Mouse (Mus musculus): ENCODE data around the gene Shd.
A peak's percentile ranks its signal among the peaks of the same experiment; 100 is the strongest.

Shd gene

GRCm38 (mm10) chr17:56008356-56009087 is 38.3 kb downstream of the Shd start:
- DNase-seq = peak; percentile 95

GRCm38 (mm10) chr17:56009088-56009961 is 39.1 kb downstream of the Shd start:
- peak; percentile 92 for DNase-seq

DNA sequence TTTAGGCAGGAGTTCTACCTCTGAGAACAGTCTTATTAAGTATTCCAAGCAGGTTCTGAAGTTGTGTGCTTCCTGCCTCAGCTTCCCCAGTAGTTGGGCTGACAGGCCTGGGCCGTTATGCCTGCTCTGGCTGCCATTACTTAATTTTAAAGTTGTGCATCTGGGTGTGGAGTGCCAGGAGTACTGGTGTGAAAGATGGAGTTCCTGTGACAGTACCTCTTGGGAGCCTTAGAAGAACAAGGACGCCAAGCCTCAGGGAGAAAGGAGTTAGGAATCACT is 39.6 kb downstream of the Shd start:
- no peak for DNase-seq

DNA sequence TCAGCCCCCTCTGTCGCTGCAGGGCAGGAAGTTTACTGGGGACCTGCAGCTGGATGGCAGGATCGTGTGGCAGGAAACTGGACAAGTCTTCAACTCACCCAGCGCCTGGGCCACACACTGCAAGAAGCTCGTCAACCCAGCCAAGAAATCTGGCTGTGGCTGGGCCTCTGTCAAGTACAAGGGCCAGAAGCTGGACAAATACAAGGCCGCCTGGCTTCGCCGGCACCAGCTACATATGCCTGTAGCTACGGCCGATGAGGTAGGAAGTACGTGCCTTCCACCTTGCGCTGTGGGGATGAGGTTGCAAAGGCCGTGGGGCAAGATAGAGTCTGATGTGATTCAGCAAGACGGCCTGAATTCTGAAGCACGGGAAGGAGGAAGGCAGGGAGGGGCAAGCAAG is 40.0 kb downstream of the Shd start:
- DNase-seq = no peak

GRCm38 (mm10) chr17:56010681-56011080 is 40.4 kb downstream of the Shd start:
- DNase-seq = peak; percentile 59

DNA sequence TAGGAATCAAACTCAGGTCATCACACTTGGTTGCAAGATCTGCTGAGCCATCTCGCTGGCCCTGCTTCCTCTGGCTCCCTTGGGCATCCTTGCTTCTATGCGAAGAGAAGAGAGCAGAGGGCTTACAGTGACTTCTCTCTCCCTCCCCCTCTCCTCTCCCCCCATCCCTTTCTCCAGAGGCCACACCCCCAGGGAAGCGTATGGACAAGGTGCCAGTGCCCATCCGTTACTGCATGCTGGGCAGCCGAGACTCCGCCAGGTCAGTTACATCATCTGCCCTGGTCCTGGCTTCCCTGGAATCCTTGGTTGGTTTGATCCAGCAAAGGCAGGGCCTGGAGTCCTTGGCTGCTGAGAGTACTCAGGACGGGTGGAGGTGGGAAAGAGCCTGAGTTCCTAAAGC is 41.2 kb downstream of the Shd start:
- DNase-seq = no peak

- DNase-seq = no peak
Measured at GRCm38 (mm10) chr17:56015293-56015692, 45.0 kb downstream of the Shd start.

DNA sequence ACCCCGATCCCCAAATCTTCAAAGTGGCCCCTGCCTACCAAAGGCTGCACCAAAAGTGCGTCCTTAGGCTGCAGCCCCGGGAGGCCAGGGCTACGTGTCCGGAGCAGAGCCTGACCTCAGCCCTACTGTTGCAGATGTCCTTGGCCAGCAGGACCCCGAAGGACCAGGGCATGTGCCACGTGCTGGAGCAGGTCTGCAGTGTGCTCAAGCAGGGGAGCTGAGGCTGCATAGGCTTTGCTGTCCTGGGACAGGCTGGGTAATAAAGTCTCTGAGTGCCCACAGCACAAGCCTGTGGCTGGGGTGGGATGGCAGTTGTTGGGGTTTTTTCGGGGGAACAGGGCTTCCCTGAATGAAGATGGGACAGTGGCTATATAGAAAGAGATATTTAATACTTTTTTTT is 46.1 kb downstream of the Shd start:
- DNase-seq = no peak

DNA sequence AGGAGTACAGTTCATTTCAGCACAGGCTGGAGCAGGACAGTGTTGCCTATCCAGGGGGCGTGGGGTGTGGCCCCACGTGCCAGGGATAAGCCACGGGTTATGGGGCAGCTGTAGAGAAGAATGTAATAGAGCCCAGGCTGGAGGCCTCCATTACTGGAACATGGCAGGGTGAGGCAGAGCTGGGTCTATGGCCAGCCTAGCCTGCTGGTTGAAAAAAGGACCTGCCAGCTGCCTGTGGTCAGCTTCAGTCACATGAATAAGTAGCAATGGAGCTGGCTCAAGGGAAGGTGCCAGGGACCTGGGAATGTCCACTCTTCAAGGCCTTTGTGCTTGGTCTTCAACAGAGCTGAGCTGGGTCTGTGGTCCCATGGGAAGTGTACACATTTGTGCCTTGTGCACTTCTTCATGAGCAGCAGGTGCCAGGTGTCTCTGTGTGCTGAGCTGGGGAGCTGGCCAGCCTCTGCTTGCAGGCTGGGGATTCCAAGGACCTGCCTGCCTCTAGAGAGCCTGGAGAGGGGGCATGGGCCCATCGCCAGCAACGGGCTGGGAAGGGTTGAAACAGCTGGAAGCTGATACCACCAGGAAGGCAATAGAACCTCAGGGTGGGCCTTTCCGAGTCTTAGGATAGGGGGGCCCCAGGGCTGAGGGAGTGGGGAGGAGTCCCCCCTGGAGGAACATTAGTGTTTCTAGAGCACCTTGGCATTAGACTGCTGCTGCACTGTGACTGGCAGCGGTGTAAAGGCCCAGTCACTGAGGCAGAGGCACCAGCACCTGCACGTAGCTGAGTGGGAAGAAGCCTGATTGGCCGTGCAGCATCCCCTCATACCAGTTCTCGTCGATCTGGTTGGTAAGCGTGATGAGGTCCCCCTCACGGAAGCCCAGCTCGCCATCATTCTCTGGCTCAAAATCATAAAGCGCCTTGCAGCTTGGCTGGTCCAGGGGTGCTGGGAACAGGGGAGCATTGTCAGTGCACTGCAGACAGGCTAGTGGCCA is 46.8 kb downstream of the Shd start:
- DNase-seq = no peak

GRCm38 (mm10) chr17:56017848-56018247 is 47.6 kb downstream of the Shd start:
- DNase-seq = no peak

GRCm38 (mm10) chr17:56018347-56019131 is 48.3 kb downstream of the Shd start:
- no peak for DNase-seq

DNA sequence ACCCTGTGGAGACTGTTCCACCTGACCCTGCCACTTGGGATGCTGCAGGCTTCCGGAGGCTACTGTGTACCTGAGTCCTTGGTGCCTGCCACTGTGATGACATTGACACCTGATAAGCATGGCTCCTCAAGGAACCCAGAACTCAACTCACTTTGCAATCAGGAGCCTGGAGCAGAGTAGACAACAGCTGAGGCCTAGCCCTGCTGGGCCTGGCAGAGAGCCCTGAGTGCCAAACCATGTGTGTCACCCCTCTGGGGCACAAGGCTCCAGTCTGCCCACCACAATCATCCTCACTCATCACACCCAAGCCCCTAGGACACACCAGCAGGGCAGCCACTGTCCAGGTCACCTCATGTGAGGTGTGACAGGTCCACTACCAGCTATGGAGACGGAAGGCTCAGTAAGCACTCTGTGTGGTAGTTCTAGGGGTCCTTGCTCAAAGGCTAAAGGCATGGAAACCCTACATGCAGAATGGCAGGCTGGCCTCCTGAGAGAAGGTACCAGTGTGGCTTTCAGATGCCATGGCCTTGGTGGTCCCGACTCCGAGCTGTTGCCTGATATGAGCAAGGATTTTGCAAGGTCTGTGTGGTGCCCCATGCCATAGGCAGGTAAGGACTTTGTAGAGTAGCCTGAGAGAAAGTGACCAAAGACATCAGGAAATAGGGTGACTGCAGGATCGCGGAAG is 50.3 kb downstream of the Shd start:
- DNase-seq = no peak

DNA sequence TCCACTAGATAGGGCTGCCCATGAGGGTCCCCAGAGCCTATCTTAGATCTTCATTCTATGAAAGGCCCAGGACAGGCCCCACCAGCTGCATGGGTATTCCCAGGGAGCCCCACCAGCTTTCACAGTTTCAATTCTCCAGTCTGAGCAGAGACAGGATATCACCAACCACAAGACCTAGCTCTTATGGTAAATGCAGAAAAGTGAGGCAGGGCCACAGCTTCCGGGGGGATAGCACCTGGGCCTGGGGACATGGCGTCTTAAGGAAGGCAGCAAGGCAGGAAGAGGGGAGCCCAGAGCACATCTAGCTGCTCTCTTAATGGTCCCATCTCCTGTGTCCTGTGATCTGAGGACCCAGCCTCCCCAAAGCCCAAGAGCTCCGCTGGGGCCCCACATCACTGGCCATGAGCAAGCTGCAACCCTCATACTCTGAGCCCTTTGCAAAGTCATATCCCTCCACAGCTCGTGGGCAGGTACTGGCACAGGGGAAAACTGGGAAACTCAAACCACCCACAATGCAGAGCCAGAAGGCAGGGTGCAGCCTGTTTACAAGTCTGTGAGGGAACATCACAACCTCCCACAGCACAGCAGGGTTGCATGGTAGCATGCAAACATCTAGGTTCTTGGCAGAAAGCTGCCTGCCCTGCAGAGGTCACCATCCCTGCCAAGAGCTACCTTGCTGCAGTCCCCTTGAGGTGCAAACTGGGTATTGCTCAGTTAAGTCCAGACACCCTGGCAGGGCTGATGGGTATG is 51.1 kb downstream of the Shd start:
- no peak for DNase-seq

DNA sequence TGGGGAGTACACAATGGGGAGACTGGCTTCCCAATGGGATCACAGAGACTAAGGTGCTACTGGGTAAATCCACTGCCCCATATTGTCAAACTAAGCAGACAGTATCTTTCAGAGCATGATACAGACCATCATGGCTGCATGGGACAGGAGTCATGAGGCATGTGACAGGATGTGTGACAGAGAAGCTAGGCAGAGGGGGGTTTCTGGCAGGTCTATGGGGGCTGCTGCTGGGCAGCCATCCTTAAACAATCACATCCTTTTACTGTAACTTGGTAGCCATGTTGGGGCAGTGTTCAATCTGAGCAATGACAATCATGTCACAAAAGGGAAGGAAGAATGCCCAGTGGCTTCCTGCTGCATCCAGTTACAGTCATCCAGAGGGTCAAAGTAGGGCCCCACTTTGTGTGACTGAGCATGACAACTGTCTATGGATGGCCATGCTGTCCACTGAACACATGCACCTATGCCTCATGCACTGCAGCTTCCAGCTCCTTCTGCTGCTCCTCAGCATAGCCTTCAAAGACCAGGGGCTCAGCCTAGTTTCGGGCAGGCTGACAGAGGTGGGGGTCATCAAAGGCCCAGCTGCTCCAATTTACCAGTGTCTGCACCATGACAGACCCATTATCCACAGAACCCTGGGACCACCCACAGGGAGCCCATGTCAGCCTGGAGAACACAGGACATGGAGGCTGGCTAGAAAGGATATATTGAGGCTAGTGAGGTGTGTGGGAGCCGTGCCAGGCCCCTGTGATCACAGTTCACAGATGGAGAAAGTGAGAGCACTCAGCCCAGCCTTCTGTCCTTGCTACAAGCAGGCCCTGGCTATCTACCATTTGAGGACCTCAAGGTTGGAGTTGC is 52.1 kb downstream of the Shd start:
- no peak for DNase-seq

DNA sequence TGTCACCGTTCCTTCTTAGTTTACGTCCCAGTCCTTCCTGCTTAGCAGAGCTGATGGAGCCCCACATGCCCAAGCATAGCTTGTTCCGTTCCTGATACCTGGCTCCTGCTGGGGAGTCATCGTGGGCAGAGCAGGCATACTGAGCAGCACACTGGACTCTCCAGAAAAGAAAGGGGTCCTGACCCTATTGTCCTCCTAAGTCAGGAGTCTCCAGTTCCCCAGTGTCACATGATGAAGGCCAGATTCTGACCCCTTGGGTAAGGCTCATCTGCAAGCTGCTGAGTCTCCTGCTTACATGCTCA is 52.7 kb downstream of the Shd start:
- DNase-seq = no peak

DNA sequence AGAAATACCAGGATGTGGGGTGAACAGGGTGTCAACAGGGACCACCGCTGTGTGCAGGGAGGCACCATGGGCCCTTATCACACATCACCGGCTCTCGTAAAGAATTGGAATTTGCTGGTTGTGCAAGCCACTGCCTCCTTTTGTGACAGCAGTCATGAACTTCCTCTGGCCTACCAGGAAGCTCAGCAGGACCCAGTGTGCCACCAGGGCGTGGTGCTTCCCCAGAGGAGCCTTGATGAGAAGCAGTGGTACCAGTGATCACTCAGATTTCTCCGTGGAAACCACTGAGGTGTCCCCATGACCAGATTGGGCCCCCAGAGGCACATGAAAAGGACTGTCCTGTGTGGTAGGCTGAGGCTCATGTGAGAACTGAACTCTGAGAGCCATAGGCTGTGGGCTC is 53.1 kb downstream of the Shd start:
- no peak for DNase-seq

DNA sequence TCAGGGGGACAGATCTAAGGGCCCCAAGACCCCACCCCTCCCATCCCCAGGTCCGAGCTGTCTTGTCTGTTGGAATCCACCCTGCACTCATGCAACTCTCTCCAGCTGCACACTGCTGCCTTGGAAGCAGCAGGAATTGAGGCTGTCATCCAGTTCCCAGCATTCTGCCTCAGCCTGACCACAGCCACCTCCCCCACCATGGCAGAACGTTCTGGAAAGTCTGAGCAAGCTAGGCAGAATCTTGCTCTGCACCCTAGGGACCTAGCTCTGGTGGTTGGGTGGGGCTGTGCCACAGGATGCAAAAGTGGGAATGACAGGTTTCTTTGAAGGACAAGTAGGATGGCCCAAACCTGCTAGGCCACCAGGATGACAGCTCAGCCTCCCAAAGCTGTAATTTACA is 54.2 kb downstream of the Shd start:
- DNase-seq = no peak

GRCm38 (mm10) chr17:56024931-56025330 is 54.7 kb downstream of the Shd start:
- no peak for DNase-seq
